Mouse (Mus musculus) right cerebral cortex, postnatal 14 days (tissue): ENCODE measurements around the gene Ank.

Experiments used
- DNase-seq: peaks from one replicate; pipeline ENCODE4 v3.0.0; 2022

Gene Ank

DNA sequence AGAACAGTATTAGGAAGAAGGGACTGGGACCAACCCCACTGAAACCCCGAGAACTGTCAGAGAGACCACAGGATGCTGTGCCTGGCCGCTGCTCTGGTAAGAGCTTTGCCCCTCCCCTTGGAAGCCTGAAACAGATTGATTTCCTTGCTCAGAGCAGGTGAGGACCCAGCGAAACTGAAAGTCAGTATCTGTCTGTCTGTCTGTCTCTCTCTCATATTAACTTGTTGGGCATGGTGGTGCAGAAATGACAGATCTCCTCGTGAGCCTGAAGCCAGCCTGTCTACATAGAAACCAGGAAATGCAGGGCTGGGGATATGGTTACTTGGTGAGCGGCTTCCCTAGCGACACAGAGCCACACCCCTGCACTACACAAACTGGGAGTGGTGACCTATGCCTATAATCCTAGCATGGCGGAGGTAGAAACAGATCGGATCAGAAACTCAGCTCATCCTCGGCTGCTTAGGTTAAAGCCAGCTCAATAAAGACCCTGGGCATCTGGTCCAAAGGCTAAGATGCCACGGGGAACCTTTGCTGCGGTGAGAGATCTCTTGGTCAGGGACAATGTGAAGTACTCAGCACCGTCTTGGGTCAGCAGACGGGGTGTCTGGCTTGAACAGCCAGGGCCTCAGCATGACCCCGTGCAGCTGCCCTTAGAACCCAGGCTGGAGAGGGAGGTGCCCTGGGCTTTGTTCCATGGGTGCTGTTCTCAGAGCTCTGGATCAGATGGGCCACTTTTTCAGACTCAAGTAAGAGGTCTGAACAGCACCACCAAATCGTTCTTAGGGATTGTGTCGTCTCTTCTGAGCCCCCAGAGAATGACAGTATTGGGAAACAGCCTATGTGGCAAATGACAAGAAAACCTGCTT is 111.7 kb downstream of the Ank start:
- DNase-seq: no peak

- DNase-seq: no peak
Observed at GRCm38 (mm10) chr15:27578918-27579317, 112.4 kb downstream of the Ank start.

DNA sequence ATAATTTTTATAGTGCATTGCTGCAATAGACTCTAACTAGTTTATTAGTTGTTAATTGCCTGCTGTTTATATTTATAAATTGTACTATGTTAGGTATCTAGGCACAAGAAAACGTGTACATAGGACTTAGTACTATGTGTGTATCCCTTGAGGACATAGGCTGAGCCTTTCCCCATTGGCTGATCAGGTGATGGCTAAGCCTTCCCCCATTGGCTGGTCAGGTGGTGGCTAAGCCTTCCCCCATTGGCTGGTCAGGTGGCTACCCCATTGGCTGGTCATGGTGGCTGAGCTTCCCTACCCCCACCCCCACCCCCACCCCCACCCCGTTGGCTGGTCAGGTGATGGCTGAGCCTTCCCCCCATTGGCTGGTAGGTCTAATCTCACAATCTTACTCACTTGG is 113.4 kb downstream of the Ank start:
- no peak for DNase-seq

DNA sequence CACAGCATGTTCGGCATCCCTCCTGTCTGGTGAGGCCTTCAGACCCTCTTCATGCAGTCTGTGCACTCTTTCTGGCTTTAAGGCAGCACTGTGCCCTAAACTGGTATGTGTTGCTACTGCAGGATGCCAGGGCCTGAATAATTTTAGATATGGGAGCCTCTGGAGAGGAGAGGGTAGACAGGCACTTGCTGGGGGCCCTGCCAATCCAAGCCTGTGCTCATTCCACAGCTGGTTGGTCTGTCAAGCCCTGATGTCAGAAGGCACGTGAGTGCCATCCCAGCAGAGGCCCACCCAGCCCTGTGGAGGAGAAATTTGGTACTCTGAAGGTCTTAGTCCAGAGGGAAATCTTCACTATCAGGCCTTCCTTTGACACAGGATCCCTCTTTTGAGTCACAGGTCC is 114.3 kb downstream of the Ank start:
- no peak for DNase-seq

- DNase-seq: no peak
Observed at GRCm38 (mm10) chr15:27581640-27582039, 115.2 kb downstream of the Ank start.

DNA sequence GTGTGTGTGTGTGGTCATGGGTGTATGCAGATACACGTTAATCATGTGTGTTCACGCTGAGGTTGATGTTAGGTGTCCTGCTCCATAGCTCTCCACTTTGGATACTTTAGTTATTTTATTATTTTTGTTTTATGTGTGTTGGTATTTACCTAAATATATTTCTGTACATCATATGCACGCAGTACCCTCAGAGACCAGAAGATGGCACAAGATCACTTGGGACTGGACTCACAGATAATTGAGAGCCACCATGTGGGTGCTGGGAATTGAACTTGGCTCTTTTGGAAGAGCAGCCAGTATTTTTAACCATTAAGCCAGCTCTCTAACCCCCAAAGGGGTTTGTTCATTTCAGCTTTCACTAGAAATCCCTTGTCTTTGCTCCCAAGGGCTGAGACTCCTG is 116.0 kb downstream of the Ank start:
- DNase-seq: no peak

DNA sequence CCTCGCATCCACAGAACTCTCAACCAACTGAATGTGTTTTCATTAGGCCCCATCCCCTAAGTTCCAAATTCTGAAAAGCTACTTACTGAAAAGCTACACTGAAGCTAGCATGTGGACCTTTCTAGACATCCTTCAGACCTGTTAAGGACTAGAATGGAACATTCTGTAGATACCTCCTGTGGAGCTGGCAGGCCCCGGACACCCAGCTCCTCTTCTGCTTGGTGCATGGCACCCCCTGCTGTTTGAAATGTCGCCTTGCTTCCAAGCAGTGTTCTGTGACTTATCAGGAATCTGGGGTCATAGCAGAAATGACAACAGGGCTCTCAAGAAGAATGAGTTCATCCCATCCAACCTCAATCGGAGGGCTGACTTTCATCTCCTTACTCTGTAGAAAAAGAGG is 116.6 kb downstream of the Ank start:
- peak; percentile 59 for DNase-seq

GRCm38 (mm10) chr15:27583620-27584019 is 117.1 kb downstream of the Ank start:
- DNase-seq: no peak

- no peak for DNase-seq
Observed at GRCm38 (mm10) chr15:27585466-27586092, 119.1 kb downstream of the Ank start.

GRCm38 (mm10) chr15:27586093-27586480 is 119.6 kb downstream of the Ank start:
- no peak for DNase-seq

DNA sequence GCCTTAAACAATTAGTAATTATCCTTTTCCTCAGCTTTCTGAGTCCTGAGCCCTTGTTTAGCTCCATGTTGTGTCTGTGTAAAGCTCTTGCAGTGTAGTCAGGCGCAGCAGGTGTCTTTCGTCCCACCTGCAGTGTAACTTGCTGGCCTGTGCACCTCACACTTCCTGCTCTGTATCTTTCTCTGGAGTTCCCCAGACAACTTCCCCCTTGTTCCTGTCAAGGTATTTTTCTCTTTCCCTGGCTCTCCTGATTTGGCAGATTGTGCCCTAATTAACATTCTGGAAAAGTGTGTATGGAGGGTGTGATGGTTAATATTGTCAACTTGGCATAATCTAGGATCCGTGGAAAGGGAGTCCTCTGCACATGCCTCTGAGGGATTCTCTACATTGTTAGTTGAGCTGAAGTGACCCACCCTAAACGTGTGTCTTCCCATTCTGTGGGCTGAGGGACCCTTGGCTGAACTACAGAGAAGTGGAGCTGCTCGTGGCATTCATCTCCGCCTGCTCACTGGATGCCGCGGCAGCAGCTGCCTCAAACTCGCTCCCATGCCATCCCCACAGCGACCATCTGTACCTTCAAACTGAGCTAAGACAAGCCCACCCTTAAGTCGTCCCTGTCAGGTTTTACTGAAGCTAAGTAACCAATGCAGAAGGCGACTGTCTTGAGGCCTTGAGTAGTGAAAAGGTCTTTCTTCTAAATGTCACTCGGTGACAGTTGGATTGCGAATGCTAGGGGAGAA is 121.8 kb downstream of the Ank start:
- no peak for DNase-seq

DNA sequence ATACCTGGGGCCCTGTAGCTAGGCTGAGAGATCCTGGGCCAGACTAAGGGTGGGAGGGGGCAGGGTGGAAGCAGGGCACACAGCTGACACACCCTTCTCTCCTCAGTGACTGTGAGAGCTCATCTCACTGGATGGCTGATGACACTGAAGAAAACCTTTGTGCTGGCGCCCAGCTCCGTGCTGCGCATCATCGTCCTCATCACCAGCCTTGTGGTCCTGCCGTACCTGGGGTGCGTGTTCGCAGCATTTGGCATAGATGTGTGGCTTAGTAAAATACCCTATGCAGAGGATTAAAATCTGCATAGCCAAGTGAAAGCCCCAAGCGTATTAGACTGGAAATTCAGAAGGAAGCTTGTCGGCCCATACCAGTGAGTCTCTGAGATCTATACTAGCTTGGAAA is 124.3 kb downstream of the Ank start:
- no peak for DNase-seq

- no peak for DNase-seq
Observed at GRCm38 (mm10) chr15:27592620-27593320, 126.3 kb downstream of the Ank start.

GRCm38 (mm10) chr15:27593717-27594116 is 127.2 kb downstream of the Ank start:
- peak; percentile 57 for DNase-seq

GRCm38 (mm10) chr15:27594973-27595372 is 128.5 kb downstream of the Ank start:
- DNase-seq: no peak

GRCm38 (mm10) chr15:27595560-27595959 is 129.1 kb downstream of the Ank start:
- DNase-seq: no peak

GRCm38 (mm10) chr15:27596463-27597140 is 130.1 kb downstream of the Ank start:
- no peak for DNase-seq

- DNase-seq: no peak
Observed at GRCm38 (mm10) chr15:27597516-27597915, 131.0 kb downstream of the Ank start.

DNA sequence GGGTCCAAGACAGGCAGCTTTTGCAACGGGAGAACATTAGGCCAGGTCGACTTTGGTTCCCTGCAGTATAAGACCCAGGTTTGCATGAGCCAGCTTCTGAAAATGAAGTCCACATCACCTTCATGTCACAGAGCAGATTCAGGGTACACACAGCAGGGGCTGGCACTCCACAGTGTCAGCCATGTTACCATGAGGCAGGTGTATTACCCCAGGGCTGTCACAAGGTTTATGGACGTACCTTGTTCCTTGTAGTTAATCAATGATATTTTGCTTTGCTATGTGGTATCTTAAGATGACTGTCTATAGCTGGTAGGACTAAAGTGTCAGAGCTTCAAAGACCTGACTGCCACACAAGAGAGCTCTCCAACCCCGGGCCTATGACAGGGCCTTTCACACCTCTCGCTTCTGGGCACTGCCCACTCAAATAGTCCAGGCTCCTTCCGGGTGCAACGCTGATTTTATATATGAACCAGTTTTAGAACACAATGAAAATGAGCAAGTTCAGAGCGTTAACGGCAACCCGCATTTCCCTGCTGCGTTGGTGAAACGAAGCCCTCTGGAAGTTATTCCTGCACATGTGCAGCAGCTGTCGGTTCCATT is 132.4 kb downstream of the Ank start:
- DNase-seq: no peak

- no peak for DNase-seq
Observed at GRCm38 (mm10) chr15:27600524-27600923, 134.0 kb downstream of the Ank start.

DNA sequence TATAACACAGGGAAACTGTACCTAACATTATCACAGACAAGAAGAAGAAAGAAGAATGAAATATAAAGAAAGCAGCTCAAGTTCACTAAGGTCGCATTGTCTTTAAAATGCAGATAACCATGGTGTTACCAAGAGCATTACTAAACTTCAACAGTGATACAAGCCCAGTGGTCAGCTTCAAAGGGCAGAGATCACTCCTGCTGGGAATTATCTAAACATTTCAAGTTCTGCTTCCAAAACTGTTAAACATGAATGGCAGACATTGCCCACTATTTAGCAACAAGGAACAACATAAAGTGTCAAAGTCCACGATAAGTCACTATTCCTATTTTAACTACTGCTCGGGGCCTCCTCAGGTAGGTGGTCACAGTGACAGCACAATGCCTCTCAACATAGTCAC is 138.1 kb downstream of the Ank start:
- no peak for DNase-seq

- DNase-seq: no peak
Observed at GRCm38 (mm10) chr15:27605252-27605651, 138.8 kb downstream of the Ank start.
